In genomic region chr6:135445070-135445469, GRCm38 (mm10) we compare ENCODE assay signal across 8 mouse cellular contexts.
DNase-seq lines count a peak whose midpoint lies in the region; ATAC-seq lines count a peak whose summit lies in the region.

No protein-coding gene starts in this region.

- H3K4me3 ChIP-seq in intestine, embryonic 14.5 days (ENCODE audit: low read depth, low read length): no peak overlapping the region
- H3K4me3 ChIP-seq in intestine, embryonic 16.5 days (ENCODE audit: low read length): no peak overlapping the region
- no peak overlapping the region for H3K4me3 ChIP-seq in embryonic facial prominence, embryonic 13.5 days
- H3K4me3 ChIP-seq in hindbrain, embryonic 13.5 days: peak overlapping the region; percentile 14; the same call in 1 of the 2 replicates
- H3K4me3 ChIP-seq in midbrain, embryonic 13.5 days (replicated peaks): 0 out of 2 replicates have a peak overlapping the region, but pooled peaks have one; percentile 16

- H3K4me1 ChIP-seq in intestine, embryonic 14.5 days (replicated peaks; ENCODE audit: control insufficient read depth, insufficient read depth, low read length): no peaks in the 10 kb centered on the region; the same call in 1 of the 2 replicates
- H3K4me1 ChIP-seq in intestine, embryonic 16.5 days (ENCODE audit: control insufficient read depth, insufficient read depth, low read length): peaks cover 5% of the 10 kb centered on the region; the same call in 1 of the 2 replicates
- H3K4me1 ChIP-seq in embryonic facial prominence, embryonic 13.5 days: peaks cover 11% of the 10 kb centered on the region
- peaks cover 18% of the 10 kb centered on the region for H3K4me1 ChIP-seq in hindbrain, embryonic 13.5 days (replicated peaks)
- peaks cover 16% of the 10 kb centered on the region for H3K4me1 ChIP-seq in midbrain, embryonic 13.5 days (replicated peaks)

- peak overlapping the region; percentile 4; the same call in 1 of the 2 replicates for H3K27ac ChIP-seq in intestine, embryonic 14.5 days (ENCODE audit: low read depth)
- H3K27ac ChIP-seq in intestine, embryonic 16.5 days (ENCODE audit: low read length): no peak overlapping the region
- 0 out of 2 replicates have a peak overlapping the region, but pooled peaks have one; percentile 16 for H3K27ac ChIP-seq in embryonic facial prominence, embryonic 13.5 days
- H3K27ac ChIP-seq in hindbrain, embryonic 13.5 days: peak overlapping the region; percentile 81
- peak overlapping the region; percentile 67; the same call in 1 of the 2 replicates for H3K27ac ChIP-seq in midbrain, embryonic 13.5 days

- H3K36me3 ChIP-seq in intestine, embryonic 14.5 days (ENCODE audit: control insufficient read depth, insufficient read depth, low read length): no peaks in the 10 kb centered on the region
- no peaks in the 10 kb centered on the region for H3K36me3 ChIP-seq in intestine, embryonic 16.5 days (ENCODE audit: control insufficient read depth, insufficient read depth, low read length)
- H3K36me3 ChIP-seq in embryonic facial prominence, embryonic 13.5 days: no peaks in the 10 kb centered on the region
- no peaks in the 10 kb centered on the region for H3K36me3 ChIP-seq in hindbrain, embryonic 13.5 days
- H3K36me3 ChIP-seq in midbrain, embryonic 13.5 days: no peaks in the 10 kb centered on the region

- 27% methylated on average over 8 of the region's 8 CpGs for WGBS in intestine, embryonic 14.5 days
- WGBS in intestine, embryonic 16.5 days: 31% methylated on average over 8 of the region's 8 CpGs
- 23% methylated on average over 8 of the region's 8 CpGs for WGBS in embryonic facial prominence, embryonic 13.5 days
- WGBS in hindbrain, embryonic 13.5 days: 32% methylated on average over 8 of the region's 8 CpGs
- 31% methylated on average over 8 of the region's 8 CpGs for WGBS in midbrain, embryonic 13.5 days

- no peak for DNase-seq in intestine, embryonic 14.5 days (ENCODE audit: low spot score)
- no peak for DNase-seq in adrenal gland, postnatal 4 days (ENCODE audit: low spot score in 2 of 2)
- no peak for DNase-seq in left cerebral cortex, postnatal 36 days (ENCODE audit: low spot score in 2 of 2)
- DNase-seq in lung, postnatal 36 days: no peak

- peak; percentile 12; the same call in 1 of the 2 replicates for ATAC-seq in intestine, embryonic 14.5 days (replicated peaks; ENCODE audit: low FRiP score, low TSS enrichment, low read depth)
- ATAC-seq in intestine, embryonic 16.5 days: no peak; the same call in 1 of the 2 replicates
- ATAC-seq in embryonic facial prominence, embryonic 13.5 days (ENCODE audit: insufficient number of reproducible peaks, insufficient read depth, low FRiP score, low TSS enrichment, low read depth): no peak
- ATAC-seq in hindbrain, embryonic 13.5 days (ENCODE audit: low FRiP score): peak; percentile 53; the same call in 1 of the 2 replicates
- no peak; the same call in 1 of the 2 replicates for ATAC-seq in midbrain, embryonic 13.5 days

- H3K4me2 ChIP-seq in intestine, embryonic 14.5 days (ENCODE audit: low read length): peak overlapping the region; percentile 20; the same call in 1 of the 2 replicates
- no peak overlapping the region for H3K4me2 ChIP-seq in intestine, embryonic 16.5 days (ENCODE audit: low read depth, low read length)
- peak overlapping the region; percentile 50 for H3K4me2 ChIP-seq in embryonic facial prominence, embryonic 13.5 days
- peak overlapping the region; percentile 45 for H3K4me2 ChIP-seq in hindbrain, embryonic 13.5 days
- peak overlapping the region; percentile 47 for H3K4me2 ChIP-seq in midbrain, embryonic 13.5 days (replicated peaks)

- no peaks in the 10 kb centered on the region for H3K9me3 ChIP-seq in intestine, embryonic 14.5 days (ENCODE audit: control insufficient read depth, low read length)
- H3K9me3 ChIP-seq in intestine, embryonic 16.5 days (ENCODE audit: control insufficient read depth, low read length): no peaks in the 10 kb centered on the region
- H3K9me3 ChIP-seq in embryonic facial prominence, embryonic 13.5 days: no peaks in the 10 kb centered on the region
- no peaks in the 10 kb centered on the region for H3K9me3 ChIP-seq in hindbrain, embryonic 13.5 days
- no peaks in the 10 kb centered on the region for H3K9me3 ChIP-seq in midbrain, embryonic 13.5 days

- no peak overlapping the region for H3K9ac ChIP-seq in intestine, embryonic 14.5 days (ENCODE audit: low read length)
- H3K9ac ChIP-seq in intestine, embryonic 16.5 days (ENCODE audit: low read depth, low read length): no peak overlapping the region
- H3K9ac ChIP-seq in embryonic facial prominence, embryonic 13.5 days: 0 out of 2 replicates have a peak overlapping the region, but pooled peaks have one; percentile 36
- H3K9ac ChIP-seq in hindbrain, embryonic 13.5 days: peak overlapping the region; percentile 62; the same call in 1 of the 2 replicates
- peak overlapping the region; percentile 53; the same call in 1 of the 2 replicates for H3K9ac ChIP-seq in midbrain, embryonic 13.5 days (replicated peaks)

- H3K27me3 ChIP-seq in intestine, embryonic 14.5 days (replicated peaks; ENCODE audit: control insufficient read depth, insufficient read depth, low read length): no peaks in the 10 kb centered on the region
- H3K27me3 ChIP-seq in intestine, embryonic 16.5 days (replicated peaks; ENCODE audit: control insufficient read depth, insufficient read depth, low read length): no peaks in the 10 kb centered on the region
- H3K27me3 ChIP-seq in embryonic facial prominence, embryonic 13.5 days: peaks cover 15% of the 10 kb centered on the region; the same call in 1 of the 2 replicates
- no peaks in the 10 kb centered on the region; the same call in 1 of the 2 replicates for H3K27me3 ChIP-seq in hindbrain, embryonic 13.5 days
- H3K27me3 ChIP-seq in midbrain, embryonic 13.5 days: no peaks in the 10 kb centered on the region

- intact Hi-C loops in left cerebral cortex, postnatal 36 days (cut with DNase I): loop anchor here (2.0 to 10.0 kb wide), 3 partner anchors 384 to 910 kb away; partner anchors contain the start of gene Grin2b

Comparison
In these comparisons a context has a peak if more than half of its experiments do, and no peak if none do; other contexts are left out.
1. ATAC-seq: peak in intestine, embryonic 14.5 days (single experiment) and hindbrain, embryonic 13.5 days (single experiment); none in intestine, embryonic 16.5 days (single experiment), embryonic facial prominence, embryonic 13.5 days (single experiment) and midbrain, embryonic 13.5 days (single experiment).
2. H3K4me3 ChIP-seq: peak in hindbrain, embryonic 13.5 days (single experiment) and midbrain, embryonic 13.5 days (single experiment); none in intestine, embryonic 14.5 days (single experiment), intestine, embryonic 16.5 days (single experiment) and embryonic facial prominence, embryonic 13.5 days (single experiment).
3. H3K9ac ChIP-seq: peak in embryonic facial prominence, embryonic 13.5 days (single experiment), hindbrain, embryonic 13.5 days (single experiment) and midbrain, embryonic 13.5 days (single experiment); none in intestine, embryonic 14.5 days (single experiment) and intestine, embryonic 16.5 days (single experiment).